ENCODE assay signal across 26 mouse cellular contexts in genomic region chr6:39433174-39433573, GRCm38 (mm10). TPM values are rescaled to one million over a fixed set of nuclear protein-coding genes. Genes with fewer than 3 reads are reported as not detected.
"Had no signal": no experiment of that assay in that cellular context is flagged by ENCODE, and none has a peak within 500 bp of the region (broad histone marks: within the 10 kb centered on the region; RNA-seq: fewer than 3 reads in every experiment).

No protein-coding gene starts in this region.

- H3K36me3 ChIP-seq: intestine, embryonic 15.5 days; kidney, embryonic 15.5 days; lung, embryonic 15.5 days; midbrain, embryonic 12.5 days; neural tube, embryonic 13.5 days; stomach, embryonic 15.5 days had no signal

- H3K4me3 ChIP-seq: intestine, embryonic 15.5 days; kidney, embryonic 15.5 days; left cerebral cortex, adult 2 months; lung, embryonic 15.5 days; megakaryocyte, embryonic 14.5 days; midbrain, embryonic 12.5 days; myocyte; neural tube, embryonic 13.5 days; stomach, embryonic 15.5 days had no signal

- H3K9me3 ChIP-seq: intestine, embryonic 15.5 days; kidney, embryonic 15.5 days; lung, embryonic 15.5 days; megakaryocyte, embryonic 14.5 days; midbrain, embryonic 12.5 days; neural tube, embryonic 13.5 days; stomach, embryonic 15.5 days had no signal

- H3K27me3 ChIP-seq: intestine, embryonic 15.5 days; kidney, embryonic 15.5 days; lung, embryonic 15.5 days; megakaryocyte, embryonic 14.5 days; midbrain, embryonic 12.5 days; neural tube, embryonic 13.5 days; stomach, embryonic 15.5 days had no signal

- H3K9ac ChIP-seq: intestine, embryonic 15.5 days; kidney, embryonic 15.5 days; lung, embryonic 15.5 days; midbrain, embryonic 12.5 days; neural tube, embryonic 13.5 days; stomach, embryonic 15.5 days had no signal

- H3K4me1 ChIP-seq: intestine, embryonic 15.5 days; kidney, embryonic 15.5 days; lung, embryonic 15.5 days; neural tube, embryonic 13.5 days; stomach, embryonic 15.5 days had no signal

- DNase-seq: kidney, adult 11 months; kidney, adult 8-10 months; kidney, postnatal 10 days; kidney, postnatal 36 days; layer of hippocampus, postnatal 36 days; lung, adult 18-20 months; lung, postnatal 10 days; lung, postnatal 36 days; right cerebral cortex, postnatal 14 days; right cerebral cortex, postnatal 4 days; spleen, adult 18-20 months; thymus, postnatal 25 days had no signal

- ATAC-seq: midbrain, embryonic 16.5 days had no signal

- H3K27ac ChIP-seq: intestine, embryonic 15.5 days; kidney, embryonic 15.5 days; left cerebral cortex, adult 2 months; lung, embryonic 15.5 days; midbrain, embryonic 12.5 days; neural tube, embryonic 13.5 days; stomach, embryonic 15.5 days had no signal

- H3K4me2 ChIP-seq: intestine, embryonic 15.5 days; kidney, embryonic 15.5 days; lung, embryonic 15.5 days; midbrain, embryonic 12.5 days; neural tube, embryonic 13.5 days; stomach, embryonic 15.5 days had no signal

RNA-seq across cellular contexts. Expression of gene Rab19, which starts 52.2 kb away (rescaled TPM):
- total RNA-seq: layer of hippocampus, adult 8-10 months; layer of hippocampus, postnatal 10 days; layer of hippocampus, postnatal 36 days; left cerebral cortex, adult 2 months; left cerebral cortex, postnatal 10 days; left cerebral cortex, postnatal 36 days had no signal
- polyA plus RNA-seq: midbrain, embryonic 16.5 days; myocyte; neural tube, embryonic 13.5 days had no signal
